Mouse (Mus musculus) MEL (cell line): ENCODE measurements around the gene Tph2. TPM values are rescaled to one million over a fixed set of nuclear protein-coding genes. Genes with fewer than 3 reads are reported as not detected.

ENCODE experiments used
- DNase-seq: peaks from one replicate; pipeline ENCODE4 v3.0.0; 2011; ENCODE audit warnings: low read depth, low spot score
- H3K27ac ChIP-seq: 2 replicates; pipeline ENCODE4 v1.5.1; 2012; ENCODE audit warnings: low read depth, mild to moderate bottlenecking, control low read depth, low read length, moderate library complexity; ENCODE audit not compliant: control insufficient read depth
- H3K27me3 ChIP-seq, 2 experiments: fragments of 150-350 bp in 1 of 2; sonication (generic) in 1 of 2; 2 replicates each; pipeline ENCODE4 v1.6.1; 2012; ENCODE audit warnings: low read length in 2 of 2, mild to moderate bottlenecking in 2 of 2, improper control_type of control experiment in 1 of 2, moderate library complexity in 1 of 2; ENCODE audit not compliant: insufficient read depth in 2 of 2, control insufficient read depth in 1 of 2
- H3K36me3 ChIP-seq, 2 experiments: 2 replicates each; pipeline ENCODE4 v1.6.1; 2012 to 2014; ENCODE audit warnings: low read length in 2 of 2, improper control_type of control experiment in 1 of 2, inconsistent platforms in 1 of 2, mild to moderate bottlenecking in 1 of 2; ENCODE audit not compliant: insufficient read depth in 2 of 2, control insufficient read depth in 1 of 2
- H3K4me1 ChIP-seq, 2 experiments: fragments of 150-350 bp in 1 of 2; sonication (generic) in 1 of 2; 2 replicates each; pipeline ENCODE4 v1.6.1; 2012; ENCODE audit warnings: low read length in 2 of 2, improper control_type of control experiment in 1 of 2, mild to moderate bottlenecking in 1 of 2; ENCODE audit not compliant: insufficient read depth in 2 of 2, control insufficient read depth in 1 of 2
- H3K4me3 ChIP-seq, 2 experiments: fragments of 150-350 bp in 1 of 2; sonication (generic) in 1 of 2; 2 replicates each; pipeline ENCODE4 v1.5.1; 2012; ENCODE audit warnings: low read depth in 2 of 2, low read length in 2 of 2, mild to moderate bottlenecking in 2 of 2, moderate library complexity in 2 of 2, control low read depth in 1 of 2, improper control_type of control experiment in 1 of 2; ENCODE audit not compliant: control insufficient read depth in 1 of 2, insufficient read depth in 1 of 2
- H3K79me2 ChIP-seq: 2 replicates; pipeline ENCODE4 v1.6.1; 2012; ENCODE audit warnings: mild to moderate bottlenecking, low read length, moderate library complexity; ENCODE audit not compliant: control insufficient read depth, poor library complexity, insufficient read depth
- H3K9ac ChIP-seq: 2 replicates; pipeline ENCODE4 v1.6.1; 2012; ENCODE audit warnings: low read depth, mild to moderate bottlenecking, control low read depth, low read length, moderate library complexity; ENCODE audit not compliant: control insufficient read depth, poor library complexity, severe bottlenecking
- H3K9me3 ChIP-seq: fragments of 150-350 bp; sonication (generic); replicated peaks from 2 replicates; pipeline ENCODE4 v1.6.1; 2012; ENCODE audit warnings: mild to moderate bottlenecking, low read length, improper control_type of control experiment, moderate library complexity; ENCODE audit not compliant: insufficient read depth
- BHLHE40 ChIP-seq: IDR thresholded peaks from 2 replicates; pipeline ENCODE4 v1.6.1; 2012; ENCODE audit warnings: low read depth, mild to moderate bottlenecking, inconsistent platforms, low read length, improper control_type of control experiment, borderline replicate concordance
- CHD2 ChIP-seq: IDR thresholded peaks from 2 replicates; pipeline ENCODE4 v1.6.1; 2011; ENCODE audit warnings: low read length, improper control_type of control experiment
- CTCF ChIP-seq, 3 experiments: IDR thresholded peaks in 2 of 3; conservative IDR thresholded peaks in 1 of 3; 2 replicates each; pipeline ENCODE4 v1.5.1; 2011 to 2012; ENCODE audit warnings: low read length in 3 of 3, low read depth in 2 of 3, mild to moderate bottlenecking in 2 of 3, improper control_type of control experiment in 1 of 3, inconsistent platforms in 1 of 3, mixed read lengths in 1 of 3, moderate library complexity in 1 of 3; ENCODE audit not compliant: control insufficient read depth in 1 of 3, insufficient read depth in 1 of 3, poor library complexity in 1 of 3, severe bottlenecking in 1 of 3
- E2F4 ChIP-seq: IDR thresholded peaks from 2 replicates; pipeline ENCODE4 v1.6.1; 2011; ENCODE audit warnings: low read depth, low read length, improper control_type of control experiment, borderline replicate concordance
- ELF1 ChIP-seq: IDR thresholded peaks from 2 replicates; pipeline ENCODE4 v1.6.1; 2014; ENCODE audit warnings: low read depth, mild to moderate bottlenecking, inconsistent platforms, low read length, improper control_type of control experiment, moderate library complexity
- EP300 ChIP-seq, 2 experiments: IDR thresholded peaks; 2 replicates each; pipeline ENCODE4 v1.6.1; 2011; ENCODE audit warnings: improper control_type of control experiment in 2 of 2, low read length in 2 of 2, low read depth in 1 of 2, mild to moderate bottlenecking in 1 of 2
- ETS1 ChIP-seq: IDR thresholded peaks from 2 replicates; pipeline ENCODE4 v1.6.1; 2012; ENCODE audit warnings: low read depth, mild to moderate bottlenecking, inconsistent platforms, low read length, improper control_type of control experiment, moderate library complexity
- GABPA ChIP-seq: IDR thresholded peaks from 2 replicates; pipeline ENCODE4 v1.6.1; 2012; ENCODE audit warnings: low read depth, mild to moderate bottlenecking, inconsistent platforms, low read length, improper control_type of control experiment, moderate library complexity
- GATA1 ChIP-seq: IDR thresholded peaks from 2 replicates; pipeline ENCODE4 v1.6.1; 2011; ENCODE audit warnings: low read depth, low read length, improper control_type of control experiment
- KAT2A ChIP-seq: conservative IDR thresholded peaks from 2 replicates; pipeline ENCODE4 v1.6.1; 2012; ENCODE audit warnings: low read depth, low read length, improper control_type of control experiment, inconsistent platforms
- MAX ChIP-seq: IDR thresholded peaks from 2 replicates; pipeline ENCODE4 v1.6.1; 2011; ENCODE audit warnings: low read length, improper control_type of control experiment
- MAZ ChIP-seq: IDR thresholded peaks from 2 replicates; pipeline ENCODE4 v1.6.1; 2012; ENCODE audit warnings: low read depth, mild to moderate bottlenecking, inconsistent platforms, low read length, improper control_type of control experiment
- MEF2A ChIP-seq: IDR thresholded peaks from 2 replicates; pipeline ENCODE4 v1.6.1; 2014; ENCODE audit warnings: low read depth, mild to moderate bottlenecking, inconsistent platforms, low read length, improper control_type of control experiment; ENCODE audit not compliant: poor library complexity, insufficient replicate concordance, severe bottlenecking; ENCODE audit errors: extremely low read depth
- MXI1 ChIP-seq: IDR thresholded peaks from 2 replicates; pipeline ENCODE4 v1.6.1; 2011; ENCODE audit warnings: mild to moderate bottlenecking, low read depth, low read length, improper control_type of control experiment
- MYB ChIP-seq: IDR thresholded peaks from 2 replicates; pipeline ENCODE4 v1.6.1; 2011; ENCODE audit warnings: mild to moderate bottlenecking, low read depth, low read length, improper control_type of control experiment
- MYC ChIP-seq: IDR thresholded peaks from 2 replicates; pipeline ENCODE4 v1.6.1; 2011; ENCODE audit warnings: low read depth, mild to moderate bottlenecking, low read length, improper control_type of control experiment, moderate library complexity
- NRF1 ChIP-seq: IDR thresholded peaks from 2 replicates; pipeline ENCODE4 v1.6.1; 2014; ENCODE audit warnings: low read depth, mild to moderate bottlenecking, inconsistent platforms, low read length, improper control_type of control experiment, moderate library complexity; ENCODE audit not compliant: poor library complexity, insufficient read depth, severe bottlenecking
- POLR2A ChIP-seq, 2 experiments: IDR thresholded peaks; 2 replicates each; pipeline ENCODE4 v1.6.1; 2011 to 2012; ENCODE audit warnings: low read length in 2 of 2, mild to moderate bottlenecking in 2 of 2, control low read depth in 1 of 2, improper control_type of control experiment in 1 of 2, low read depth in 1 of 2, moderate library complexity in 1 of 2; ENCODE audit not compliant: control insufficient read depth in 1 of 2, insufficient read depth in 1 of 2, poor library complexity in 1 of 2
- POLR2AphosphoS2 ChIP-seq: IDR thresholded peaks from 2 replicates; pipeline ENCODE4 v1.6.1; 2011; ENCODE audit warnings: low read length, improper control_type of control experiment
- RAD21 ChIP-seq: IDR thresholded peaks from 2 replicates; pipeline ENCODE4 v1.6.1; 2011; ENCODE audit warnings: mild to moderate bottlenecking, low read depth, low read length, improper control_type of control experiment
- RCOR1 ChIP-seq: IDR thresholded peaks from 2 replicates; pipeline ENCODE4 v1.6.1; 2012; ENCODE audit warnings: low read depth, mild to moderate bottlenecking, inconsistent platforms, low read length, improper control_type of control experiment
- SIN3A ChIP-seq: IDR thresholded peaks from 2 replicates; pipeline ENCODE4 v1.6.1; 2012; ENCODE audit warnings: low read length, improper control_type of control experiment, inconsistent platforms
- SMC3 ChIP-seq: IDR thresholded peaks from 2 replicates; pipeline ENCODE4 v1.6.1; 2011; ENCODE audit warnings: low read depth, low read length, improper control_type of control experiment
- TAL1 ChIP-seq: IDR thresholded peaks from 2 replicates; pipeline ENCODE4 v1.6.1; 2012; ENCODE audit warnings: mild to moderate bottlenecking, inconsistent platforms, low read length, moderate library complexity, mixed read lengths
- TCF12 ChIP-seq: IDR thresholded peaks from 2 replicates; pipeline ENCODE4 v1.6.1; 2014; ENCODE audit warnings: low read depth, mild to moderate bottlenecking, inconsistent platforms, low read length, improper control_type of control experiment, moderate library complexity
- UBTF ChIP-seq: IDR thresholded peaks from 2 replicates; pipeline ENCODE4 v1.6.1; 2012; ENCODE audit warnings: low read depth, mild to moderate bottlenecking, inconsistent platforms, low read length, improper control_type of control experiment, moderate library complexity, borderline replicate concordance; ENCODE audit not compliant: insufficient read depth
- ZC3H11A ChIP-seq: IDR thresholded peaks from 2 replicates; pipeline ENCODE4 v1.6.1; 2012; ENCODE audit warnings: low read depth, mild to moderate bottlenecking, inconsistent platforms, low read length, improper control_type of control experiment
- ZMIZ1 ChIP-seq: IDR thresholded peaks from 2 replicates; pipeline ENCODE4 v1.6.1; 2012; ENCODE audit warnings: low read depth, mild to moderate bottlenecking, inconsistent platforms, low read length, improper control_type of control experiment, moderate library complexity
- polyA plus RNA-seq, 2 experiments: library from polyadenylated mRNA; stranded (reverse) in 1 of 2; unstranded in 1 of 2; fragments of >175 nt in 1 of 2; fragments of >200 nt in 1 of 2; gene quantifications; 2 replicates each; pipeline versions ENCODE4 v1.2.1 to v1.2.4; 2012; ENCODE audit warnings: low replicate concordance in 2 of 2, low read depth in 1 of 2; ENCODE audit not compliant: insufficient read length in 2 of 2, insufficient read depth in 1 of 2, missing spikeins in 1 of 2
- total RNA-seq: library from RNA; depleted of rRNA; stranded (reverse); fragments of 300-350 nt; gene quantifications from 2 replicates; pipeline ENCODE4 v1.2.3, GENCODE M21; 2012; rRNA removed

Gene Tph2
- total RNA-seq (not detected in 2 replicates), polyA plus RNA-seq (not detected)

GRCm38 (mm10) chr10:115184697-115185096 lies at the start of gene Tph2:
Gene Tph2 (minus strand): TSS chr10:115185022.
- TF ChIP-seq BHLHE40 = no peak
- TF ChIP-seq MAX = peak; percentile 44; the same call in 1 of the 2 replicates
- TF ChIP-seq MAZ = peak; percentile 63; the same call in 1 of the 2 replicates
- no peak for TF ChIP-seq CHD2
- peak; percentile 64 for TF ChIP-seq ZC3H11A
- TF ChIP-seq TCF12 = 0 out of 2 replicates have a peak, but pooled peaks have one; percentile 23
- TF ChIP-seq EP300 (IDR thresholded peaks at IDR 0.05; ENCODE audit: low read depth in 1 of 2, low read length in 2 of 2) = no peak
- TF ChIP-seq POLR2A (IDR thresholded peaks at IDR 0.05; ENCODE audit: control insufficient read depth in 1 of 2, insufficient read depth in 1 of 2, low read depth in 1 of 2, low read length in 2 of 2, poor library complexity in 1 of 2) = no peak
- TF ChIP-seq MYB = no peak
- peak; percentile 80 for TF ChIP-seq RAD21
- TF ChIP-seq ELF1 = 0 out of 2 replicates have a peak, but pooled peaks have one; percentile 44
- no peak for TF ChIP-seq E2F4
- peak; percentile 85 for TF ChIP-seq SMC3
- TF ChIP-seq CTCF (IDR thresholded peaks at IDR 0.05 in 2 of 3, conservative IDR thresholded peaks at IDR 0.05 in 1 of 3; ENCODE audit: control insufficient read depth in 1 of 3, insufficient read depth in 1 of 3, low read depth in 2 of 3, low read length in 3 of 3, poor library complexity in 1 of 3, severe bottlenecking in 1 of 3) = peak; percentile 70 to 84 (median 76)
- peak; percentile 94 for TF ChIP-seq MXI1
- TF ChIP-seq TAL1 = no peak
- TF ChIP-seq MYC = no peak
- TF ChIP-seq RCOR1 = peak; percentile 57; the same call in 1 of the 2 replicates
- no peak for TF ChIP-seq POLR2AphosphoS2
- TF ChIP-seq SIN3A = peak; percentile 99
- Histone ChIP-seq H3K27ac (no peak within 1 kb of the TSS), H3K9ac (no peak within 1 kb of the TSS), H3K4me3 (no peak within 1 kb of the TSS), H3K9me3 (no peaks in the 10 kb centered on the region), H3K4me1 (no peaks in the 10 kb centered on the region), H3K36me3 (no peaks in the 10 kb centered on the region), H3K79me2 (no peaks in the 10 kb centered on the region), H3K27me3 (peaks cover 0 to 2% of the 10 kb centered on the region in 2 experiments; a peak in 1 of 4 replicates)
- DNase-seq = peak; percentile 88

- Histone ChIP-seq H3K27me3 (no peaks in the 10 kb centered on the region), H3K36me3 (peaks cover 7 to 14% of the 10 kb centered on the region in 2 experiments), H3K9ac (no peak overlapping the region), H3K79me2 (no peaks in the 10 kb centered on the region; the same call in 1 of the 2 replicates), H3K4me1 (peaks cover 10% of the 10 kb centered on the region in 2 experiments), H3K9me3 (no peaks in the 10 kb centered on the region), H3K27ac (no peak overlapping the region)
- TF ChIP-seq GATA1 (no peak), SIN3A (no peak), MAZ (no peak), GABPA (no peak), MYC (no peak), TCF12 (no peak), NRF1 (no peak), UBTF (no peak), ETS1 (no peak), POLR2AphosphoS2 (no peak), ZMIZ1 (no peak), MAX (no peak), KAT2A (no peak), MEF2A (no peak), ELF1 (no peak)
- TF ChIP-seq, all 39 proteins: peak for 0
- no peak for DNase-seq
- H3K4me3 ChIP-seq = no peak overlapping the region
These were observed 49.0 kb upstream of the Tph2 start for GRCm38 (mm10) chr10:115233798-115234197.
